Mouse (Mus musculus) T-helper 1 cell (primary cell): ENCODE measurements around the gene E030030I06Rik.
"Not testable (repeated sequence)": the region's sequence is repeated elsewhere in the genome, so short reads cannot be mapped to it uniquely, and the experiment has no call there.

Experiments used
- in situ Hi-C: fragments of 300-600 bp; cut with MboI, MseI; formaldehyde crosslinking; loops from one replicate; pipeline ENCODE4 v1.15.1; 2025; ENCODE audit warnings: high pct_unique_total_duplicates

E030030I06Rik gene

GRCm38 (mm10) chr10:22149073-22149690 lies at the start of gene E030030I06Rik:
E030030I06Rik (minus strand) TSS chr10:22149270.
- in situ Hi-C loops = no loop called here

- in situ Hi-C loops = loop anchor here (5.0 to 25.0 kb wide), 2 partner anchors 96 to 191 kb away; no protein-coding TSS in a partner anchor
Measured at GRCm38 (mm10) chr10:22191035-22191434, 42.0 kb upstream of the E030030I06Rik start.

- in situ Hi-C loops = loop anchor here (25.0 kb wide), 1 partner anchor 111 kb away; no protein-coding TSS in a partner anchor
Measured at GRCm38 (mm10) chr10:22176515-22176914, 27.4 kb upstream of the E030030I06Rik start.

GRCm38 (mm10) chr10:22174190-22174487 lies 25.1 kb upstream of the E030030I06Rik start:
- in situ Hi-C loops = loop anchor here (5.0 kb wide), 1 partner anchor 188 kb away; the partner anchor contains the start of gene Raet1d

- in situ Hi-C loops = loop anchor here (5.0 kb wide), 1 partner anchor 189 kb away; the partner anchor contains the start of gene Raet1d
Measured at GRCm38 (mm10) chr10:22173335-22174189, 24.5 kb upstream of the E030030I06Rik start.

GRCm38 (mm10) chr10:22172431-22173334 lies 23.6 kb upstream of the E030030I06Rik start:
- in situ Hi-C loops = loop anchor here (5.0 kb wide), 1 partner anchor 190 kb away; the partner anchor contains the start of gene Raet1d

- in situ Hi-C loops = not testable (repeated sequence)
Measured at GRCm38 (mm10) chr10:22169116-22169515, 20.0 kb upstream of the E030030I06Rik start.

GRCm38 (mm10) chr10:22167061-22167460 lies 18.0 kb upstream of the E030030I06Rik start:
- in situ Hi-C loops = not testable (repeated sequence)

GRCm38 (mm10) chr10:22166025-22166424 lies 17.0 kb upstream of the E030030I06Rik start:
- in situ Hi-C loops = not testable (repeated sequence)

- in situ Hi-C loops = not testable (repeated sequence)
Measured at GRCm38 (mm10) chr10:22165328-22166003, 16.4 kb upstream of the E030030I06Rik start.

- in situ Hi-C loops = not testable (repeated sequence)
Measured at GRCm38 (mm10) chr10:22163705-22164583, 14.9 kb upstream of the E030030I06Rik start.

GRCm38 (mm10) chr10:22163279-22163678 lies 14.2 kb upstream of the E030030I06Rik start:
- in situ Hi-C loops = not testable (repeated sequence)

- in situ Hi-C loops = no loop called here
Measured at GRCm38 (mm10) chr10:22159581-22160140, 10.6 kb upstream of the E030030I06Rik start.

GRCm38 (mm10) chr10:22159131-22159561 lies 10.1 kb upstream of the E030030I06Rik start:
- in situ Hi-C loops = no loop called here

- in situ Hi-C loops = not testable (repeated sequence)
Measured at GRCm38 (mm10) chr10:22158310-22158999, 9.4 kb upstream of the E030030I06Rik start, which contains the start of the genes Raet1e and H60b. Raet1e (plus strand) TSS chr10:22158569. H60b (plus strand) TSS chr10:22158586.

GRCm38 (mm10) chr10:22154871-22155799 lies 6.1 kb upstream of the E030030I06Rik start:
- in situ Hi-C loops = no loop called here

GRCm38 (mm10) chr10:22154127-22154526 lies 5.1 kb upstream of the E030030I06Rik start:
- in situ Hi-C loops = not testable (repeated sequence)
